Mouse (Mus musculus) hindbrain, embryonic 16.5 days (tissue): Measurements from ENCODE around the gene Atxn7. TPM values are rescaled to one million over a fixed set of nuclear protein-coding genes. Genes with fewer than 3 reads are reported as not detected.

Source experiments
- ATAC-seq: fragments of 200-750 bp; cut with Nextera tagmentation; 2 replicates; pipeline ENCODE4 v1.8.0; 2017; ENCODE audit warnings: moderate TSS enrichment, moderate library complexity
- H3K27ac ChIP-seq: fragments of 300-500 bp; sonication (generic); 2 replicates; pipeline ENCODE4 v1.5.1; 2014; ENCODE audit warnings: low read depth, mild to moderate bottlenecking, control low read depth, low read length, moderate library complexity
- H3K27me3 ChIP-seq: fragments of 300-500 bp; sonication (generic); replicated peaks from 2 replicates; pipeline ENCODE4 v1.6.1; 2014; ENCODE audit warnings: low read length; ENCODE audit not compliant: control insufficient read depth, insufficient read depth
- H3K36me3 ChIP-seq: fragments of 300-500 bp; sonication (generic); 2 replicates; pipeline ENCODE4 v1.6.1; 2014; ENCODE audit warnings: mild to moderate bottlenecking, low read length, moderate library complexity, mixed read lengths; ENCODE audit not compliant: control insufficient read depth, insufficient read depth
- H3K4me1 ChIP-seq: fragments of 300-500 bp; sonication (generic); 2 replicates; pipeline ENCODE4 v1.6.1; 2014; ENCODE audit warnings: low read depth, low read length; ENCODE audit not compliant: control insufficient read depth, insufficient read depth
- H3K4me2 ChIP-seq: fragments of 300-500 bp; sonication (generic); 2 replicates; pipeline ENCODE4 v1.6.1; 2014; ENCODE audit warnings: mild to moderate bottlenecking, low read length, control low read depth, moderate library complexity
- H3K4me3 ChIP-seq: fragments of 300-500 bp; sonication (generic); 2 replicates; pipeline ENCODE4 v1.5.1; 2014; ENCODE audit warnings: mild to moderate bottlenecking, low read length, control low read depth, moderate library complexity
- H3K9ac ChIP-seq: fragments of 300-500 bp; sonication (generic); 2 replicates; pipeline ENCODE4 v1.6.1; 2014; ENCODE audit warnings: low read depth, mild to moderate bottlenecking, control low read depth, low read length, moderate library complexity
- H3K9me3 ChIP-seq: fragments of 300-500 bp; sonication (generic); 2 replicates; pipeline ENCODE4 v1.6.1; 2014; ENCODE audit warnings: mild to moderate bottlenecking, low read length, moderate library complexity; ENCODE audit not compliant: control insufficient read depth
- WGBS: fragments of 180-500 bp; shearing (Covaris S2); extraction: QIAGEN DNeasy Blood & Tissue Kit; methylation state at CpG from one replicate; pipeline ENCODE4 v1.1.7; 2014; 5-methylcytosine and 5-hydroxymethylcytosine counted together
- polyA plus RNA-seq: library from polyadenylated mRNA; unstranded; fragments of >200 nt; fragmentation: Nextera tagmentation; extraction: Ambion mirVana; gene quantifications from 2 replicates; pipeline ENCODE4 v1.2.1, GENCODE M21; 2015

The Atxn7 gene
- polyA plus RNA-seq, 1 experiment from 2014 or later = 3.1 TPM

DNA sequence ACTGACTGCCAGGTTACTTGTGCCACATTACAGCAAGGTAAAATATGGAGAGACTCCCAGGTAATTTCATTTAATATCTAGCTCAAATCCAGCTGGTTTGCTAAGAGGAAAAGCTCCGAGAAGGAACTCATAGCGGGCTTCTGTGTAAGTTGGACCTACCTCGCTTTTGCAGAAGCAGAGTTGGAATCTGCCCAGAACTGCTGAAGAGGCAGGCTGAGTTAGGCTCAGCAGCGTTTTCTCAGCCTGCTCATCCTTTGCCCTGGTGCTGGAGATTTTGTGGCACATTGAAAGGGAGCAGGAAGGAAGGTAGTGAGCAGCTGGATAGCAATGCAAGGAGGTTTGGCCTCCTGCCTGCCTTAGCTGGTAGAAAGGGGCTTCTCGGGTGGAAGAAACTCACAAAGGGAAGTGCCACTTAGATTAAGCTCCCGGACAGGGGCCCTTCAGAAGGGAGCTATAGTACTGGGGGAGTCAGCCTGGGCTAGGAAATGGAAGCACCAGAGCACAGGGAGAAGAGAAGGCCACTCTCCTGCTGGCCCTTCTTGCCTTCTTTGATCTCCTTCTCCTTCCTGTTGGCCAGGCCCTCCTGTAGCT, 10.5 kb downstream of the Atxn7 start:
- H3K36me3 ChIP-seq = no peaks in the 10 kb centered on the region
- ATAC-seq = peak; percentile 76; the same call in 1 of the 2 replicates
- H3K4me1 ChIP-seq = no peaks in the 10 kb centered on the region
- 43% methylated on average over 6 of the region's 6 CpGs for WGBS
- no peaks in the 10 kb centered on the region for H3K27me3 ChIP-seq
- H3K4me3 ChIP-seq = no peak overlapping the region
- no peak overlapping the region for H3K4me2 ChIP-seq
- no peak overlapping the region for H3K9ac ChIP-seq
- no peaks in the 10 kb centered on the region for H3K9me3 ChIP-seq
- H3K27ac ChIP-seq = no peak overlapping the region

DNA sequence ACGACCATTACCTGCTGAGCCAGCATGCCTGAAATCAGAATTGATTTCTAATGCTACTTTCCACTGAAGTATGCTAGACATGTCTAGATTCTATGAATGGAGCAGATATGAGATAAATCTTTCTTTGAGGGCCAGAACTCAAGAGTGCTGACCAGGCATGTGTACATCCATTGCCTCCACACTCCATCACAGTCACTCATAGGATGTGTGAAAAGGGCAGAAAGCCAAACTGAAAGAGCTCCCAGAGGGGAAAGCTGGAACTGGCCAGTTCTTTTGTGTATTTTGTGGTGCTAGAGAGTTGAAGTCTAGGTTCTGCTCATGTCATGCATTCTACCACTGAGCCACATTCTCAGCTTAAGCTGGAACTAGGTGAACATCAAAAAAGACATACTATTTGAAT, 16.3 kb downstream of the Atxn7 start:
- no peak overlapping the region for H3K4me3 ChIP-seq
- WGBS = 67% methylated on average over 1 of the region's 1 CpGs
- no peaks in the 10 kb centered on the region for H3K36me3 ChIP-seq
- H3K4me2 ChIP-seq = no peak overlapping the region
- no peak overlapping the region for H3K9ac ChIP-seq
- no peaks in the 10 kb centered on the region for H3K9me3 ChIP-seq
- H3K4me1 ChIP-seq = peaks cover 3% of the 10 kb centered on the region
- no peak for ATAC-seq
- H3K27ac ChIP-seq = no peak overlapping the region
- no peaks in the 10 kb centered on the region for H3K27me3 ChIP-seq

DNA sequence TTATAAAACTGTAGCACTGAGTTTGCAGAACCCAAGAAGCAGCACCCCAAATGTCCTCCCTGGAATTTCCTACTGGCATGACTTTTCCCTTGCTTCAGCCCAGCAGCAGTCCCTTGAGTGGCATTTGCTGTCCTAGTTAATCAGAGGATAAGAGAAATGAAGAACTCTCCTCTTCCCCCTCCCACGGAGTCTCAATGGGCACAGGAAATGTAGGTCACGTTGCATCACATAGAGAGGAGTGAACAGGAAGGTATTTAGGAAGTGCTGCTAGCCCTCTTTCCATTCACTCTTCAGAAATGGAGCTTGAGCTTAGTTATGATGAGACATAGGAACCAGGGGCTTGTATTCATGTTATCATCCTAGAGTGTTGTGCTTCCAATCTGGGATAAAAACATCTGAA, 20.0 kb downstream of the Atxn7 start:
- H3K27ac ChIP-seq = no peak overlapping the region
- no peaks in the 10 kb centered on the region for H3K36me3 ChIP-seq
- H3K4me3 ChIP-seq = no peak overlapping the region
- H3K4me2 ChIP-seq = no peak overlapping the region
- peaks cover 3% of the 10 kb centered on the region for H3K4me1 ChIP-seq
- H3K9ac ChIP-seq = no peak overlapping the region
- H3K9me3 ChIP-seq = no peaks in the 10 kb centered on the region
- WGBS = 33% methylated on average over 2 of the region's 2 CpGs
- peak; percentile 50 for ATAC-seq
- no peaks in the 10 kb centered on the region for H3K27me3 ChIP-seq

GRCm38 (mm10) chr14:13982174-13982573, 20.9 kb downstream of the Atxn7 start:
- Histone ChIP-seq H3K36me3 (no peaks in the 10 kb centered on the region), H3K4me2 (no peak overlapping the region), H3K9me3 (no peaks in the 10 kb centered on the region), H3K4me1 (peaks cover 3% of the 10 kb centered on the region), H3K4me3 (no peak overlapping the region), H3K27ac (no peak overlapping the region), H3K9ac (no peak overlapping the region), H3K27me3 (no peaks in the 10 kb centered on the region)
- no peak for ATAC-seq
- WGBS = 78% methylated on average over 2 of the region's 2 CpGs

GRCm38 (mm10) chr14:13988397-13988796, 27.2 kb downstream of the Atxn7 start:
- Histone ChIP-seq H3K9ac (no peak overlapping the region), H3K27me3 (no peaks in the 10 kb centered on the region), H3K36me3 (no peaks in the 10 kb centered on the region), H3K9me3 (no peaks in the 10 kb centered on the region), H3K4me1 (no peaks in the 10 kb centered on the region), H3K4me2 (no peak overlapping the region), H3K27ac (no peak overlapping the region), H3K4me3 (no peak overlapping the region)
- WGBS = 64% methylated on average over 2 of the region's 2 CpGs
- no peak for ATAC-seq

DNA sequence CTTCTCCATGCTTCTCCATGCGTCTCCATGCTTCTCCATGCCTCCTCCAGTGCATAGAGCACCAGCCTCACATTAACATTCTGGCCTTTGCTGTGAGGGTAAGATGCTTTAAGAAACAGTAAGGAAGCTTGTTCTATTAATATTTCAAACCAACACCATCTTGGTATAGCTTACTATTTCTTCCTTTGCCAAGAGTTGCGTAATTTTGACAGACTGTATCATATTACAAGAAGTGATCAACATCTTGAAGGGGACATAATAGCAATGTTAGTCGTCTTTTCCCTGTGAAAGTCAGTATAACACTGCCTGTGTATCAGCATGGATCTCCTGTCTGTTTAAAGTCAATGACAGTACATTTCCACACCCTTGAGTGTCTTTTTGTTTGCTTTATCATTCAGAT, 29.5 kb downstream of the Atxn7 start:
- no peak overlapping the region for H3K4me2 ChIP-seq
- no peaks in the 10 kb centered on the region for H3K9me3 ChIP-seq
- H3K27me3 ChIP-seq = no peaks in the 10 kb centered on the region
- WGBS = 92% methylated on average over 3 of the region's 3 CpGs
- no peaks in the 10 kb centered on the region for H3K4me1 ChIP-seq
- H3K4me3 ChIP-seq = no peak overlapping the region
- no peak for ATAC-seq
- H3K27ac ChIP-seq = no peak overlapping the region
- H3K9ac ChIP-seq = no peak overlapping the region
- H3K36me3 ChIP-seq = no peaks in the 10 kb centered on the region

GRCm38 (mm10) chr14:13995206-13996097, 34.2 kb downstream of the Atxn7 start:
- Histone ChIP-seq H3K4me2 (no peak overlapping the region), H3K9ac (no peak overlapping the region), H3K27ac (no peak overlapping the region), H3K4me1 (no peaks in the 10 kb centered on the region), H3K9me3 (no peaks in the 10 kb centered on the region), H3K36me3 (no peaks in the 10 kb centered on the region), H3K4me3 (no peak overlapping the region), H3K27me3 (no peaks in the 10 kb centered on the region)
- 76% methylated on average over 9 of the region's 9 CpGs for WGBS
- no peak for ATAC-seq

- no peaks in the 10 kb centered on the region for H3K27me3 ChIP-seq
- no peaks in the 10 kb centered on the region for H3K36me3 ChIP-seq
- no peak overlapping the region for H3K9ac ChIP-seq
- ATAC-seq = no peak
- no peak overlapping the region for H3K27ac ChIP-seq
- no peak overlapping the region for H3K4me2 ChIP-seq
- no peaks in the 10 kb centered on the region for H3K9me3 ChIP-seq
- H3K4me1 ChIP-seq = no peaks in the 10 kb centered on the region
- WGBS = 95% methylated on average over 7 of the region's 7 CpGs
- no peak overlapping the region for H3K4me3 ChIP-seq
Observed at GRCm38 (mm10) chr14:14002771-14003170, 41.5 kb downstream of the Atxn7 start.

DNA sequence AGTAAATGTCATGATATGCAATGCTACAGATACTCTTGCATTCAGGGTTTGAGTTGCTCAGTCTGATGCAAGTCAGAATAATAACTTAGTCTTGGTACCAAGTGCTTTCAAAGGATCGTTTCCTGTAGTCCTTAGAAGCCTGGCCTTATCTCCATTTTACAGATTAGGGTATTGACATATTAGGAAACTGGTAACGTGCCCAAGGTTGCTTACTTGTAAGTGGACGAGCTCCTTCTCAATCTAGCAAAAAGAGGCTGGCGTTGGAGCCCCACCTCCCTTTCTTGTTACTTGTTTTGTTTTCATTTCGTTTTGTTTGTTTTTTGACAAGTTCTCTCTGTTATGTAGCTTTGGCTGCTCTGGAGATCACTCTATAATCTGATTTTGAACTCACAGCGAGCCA, 48.5 kb downstream of the Atxn7 start:
- no peak overlapping the region for H3K9ac ChIP-seq
- peaks cover 13% of the 10 kb centered on the region for H3K4me1 ChIP-seq
- H3K27me3 ChIP-seq = no peaks in the 10 kb centered on the region
- 86% methylated on average over 6 of the region's 6 CpGs for WGBS
- H3K36me3 ChIP-seq = no peaks in the 10 kb centered on the region
- no peak overlapping the region for H3K4me3 ChIP-seq
- H3K27ac ChIP-seq = no peak overlapping the region
- H3K4me2 ChIP-seq = no peak overlapping the region
- ATAC-seq = no peak
- H3K9me3 ChIP-seq = no peaks in the 10 kb centered on the region
